Mouse (Mus musculus): ENCODE results near the gene Ulk4. TPM values are rescaled to one million over a fixed set of nuclear protein-coding genes. Genes with fewer than 3 reads are reported as not detected.
"Not testable (repeated sequence)": the region's sequence is repeated elsewhere in the genome, so short reads cannot be mapped to it uniquely, and the experiment has no call there.

The Ulk4 gene
- polyA plus RNA-seq, 1 experiment from 2014 or later = 149 TPM

DNA sequence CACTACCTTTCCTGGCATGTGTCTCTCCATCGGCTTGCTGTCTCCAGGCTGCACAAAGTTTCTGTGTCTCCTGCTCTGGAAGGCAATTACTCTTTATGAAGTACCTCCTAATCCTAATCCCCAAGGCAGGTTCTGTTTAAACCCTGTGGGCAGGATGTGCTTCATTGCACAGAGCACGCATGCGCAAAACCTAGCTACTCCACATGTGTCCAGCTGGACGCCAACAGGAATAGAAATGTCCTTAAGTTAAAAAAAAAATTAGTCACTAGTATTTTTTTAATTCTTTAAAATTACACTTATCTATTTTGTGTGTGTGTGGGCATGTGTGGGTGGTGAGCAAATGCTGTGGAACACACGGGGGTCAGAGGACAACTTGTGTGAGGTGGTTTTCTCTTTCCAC lies 358.8 kb downstream of the Ulk4 start:
- no peak overlapping the region for H3K4me3 ChIP-seq
- WGBS = 66% methylated on average over 5 of the region's 5 CpGs
- no peak overlapping the region for H3K4me2 ChIP-seq
- no peaks in the 10 kb centered on the region for H3K27me3 ChIP-seq
- no peak overlapping the region for H3K9ac ChIP-seq
- H3K36me3 ChIP-seq = no peaks in the 10 kb centered on the region
- peaks cover 19% of the 10 kb centered on the region for H3K4me1 ChIP-seq
- ATAC-seq (ENCODE audit: borderline replicate concordance, extremely low read depth, low FRiP score, low TSS enrichment) = no peak
- H3K27ac ChIP-seq = no peak overlapping the region
- H3K9me3 ChIP-seq = no peaks in the 10 kb centered on the region

DNA sequence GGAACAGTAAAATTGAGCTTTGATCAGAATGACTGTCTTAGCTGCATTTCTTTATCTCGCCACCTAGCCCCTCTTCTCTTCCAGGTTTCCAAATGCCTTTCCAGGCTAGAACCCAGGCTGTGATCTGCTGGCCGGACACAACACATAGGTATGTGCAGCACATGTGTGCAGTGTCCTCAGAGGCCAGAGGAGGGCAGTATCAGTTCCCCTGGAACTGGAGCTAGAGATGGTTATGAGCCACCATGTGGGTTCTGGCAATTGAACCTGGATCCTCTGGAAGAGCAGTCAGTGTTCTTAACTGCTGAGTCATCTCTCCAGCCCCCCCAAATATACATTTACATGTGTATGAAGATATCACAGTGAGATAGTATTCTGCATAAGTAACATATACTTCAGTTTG lies 359.4 kb downstream of the Ulk4 start:
- WGBS = 83% methylated on average over 2 of the region's 2 CpGs
- H3K9ac ChIP-seq; H3K4me3 ChIP-seq; H3K27me3 ChIP-seq; H3K27ac ChIP-seq; H3K36me3 ChIP-seq; H3K9me3 ChIP-seq; H3K4me2 ChIP-seq; ATAC-seq (ENCODE audit: borderline replicate concordance, extremely low read depth, low FRiP score, low TSS enrichment): not testable (repeated sequence)
- H3K4me1 ChIP-seq = peaks cover 19% of the 10 kb centered on the region

DNA sequence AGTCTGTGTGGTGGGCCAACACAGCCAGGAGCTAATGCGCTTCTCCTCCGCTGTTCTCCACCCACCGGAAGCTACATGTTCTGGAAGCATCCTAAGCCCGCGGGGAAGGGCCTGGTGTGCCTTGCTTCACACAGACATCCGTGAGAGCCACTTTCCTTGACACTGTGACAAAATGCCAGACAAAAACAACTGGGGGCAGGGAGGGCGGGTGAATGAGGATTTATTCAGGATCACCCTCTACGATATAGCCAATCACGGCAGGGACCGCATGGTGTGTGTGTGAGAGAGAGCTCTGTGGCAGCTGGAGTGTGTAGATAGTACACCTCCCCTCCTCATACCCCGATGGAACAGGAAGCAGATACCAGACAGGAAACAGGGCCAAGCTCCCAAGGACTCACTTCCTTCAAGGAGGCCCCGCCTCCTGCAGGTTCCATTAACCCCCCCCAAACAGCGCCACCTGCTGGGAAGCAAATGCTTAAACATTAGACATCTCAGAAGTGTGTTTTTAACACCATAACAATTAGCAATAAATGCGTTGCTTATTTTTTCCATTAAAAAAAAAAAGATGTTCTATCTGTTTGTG lies 362.0 kb downstream of the Ulk4 start:
- Histone ChIP-seq H3K4me2 (no peak overlapping the region), H3K27me3 (no peaks in the 10 kb centered on the region), H3K4me3 (no peak overlapping the region), H3K9ac (no peak overlapping the region), H3K4me1 (peaks cover 19% of the 10 kb centered on the region), H3K9me3 (no peaks in the 10 kb centered on the region), H3K27ac (peak overlapping the region; percentile 77), H3K36me3 (no peaks in the 10 kb centered on the region)
- WGBS = 69% methylated on average over 14 of the region's 14 CpGs
- ATAC-seq (ENCODE audit: borderline replicate concordance, extremely low read depth, low FRiP score, low TSS enrichment) = peak; percentile 68

DNA sequence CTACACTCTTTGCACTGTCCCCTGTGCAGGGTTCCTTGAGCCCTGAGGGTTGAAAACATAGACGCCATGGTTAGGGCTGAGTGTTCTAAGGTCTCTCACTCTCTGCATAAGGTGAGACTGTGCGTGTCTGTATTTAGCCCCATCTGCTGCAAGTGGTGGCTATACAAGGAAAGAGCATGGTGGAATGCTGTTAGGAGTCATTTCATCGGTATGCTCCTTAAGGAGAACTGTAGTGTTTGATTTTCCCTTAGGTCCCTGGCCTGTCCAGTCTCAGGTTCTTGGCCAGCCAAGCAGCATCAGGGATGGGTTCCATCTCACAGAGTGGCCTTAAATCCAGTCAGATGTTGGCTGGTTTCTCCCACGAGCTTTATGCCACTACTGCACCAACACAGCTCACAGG lies 362.6 kb downstream of the Ulk4 start:
- WGBS = 69% methylated on average over 4 of the region's 4 CpGs
- H3K9ac ChIP-seq = no peak overlapping the region
- H3K36me3 ChIP-seq = no peaks in the 10 kb centered on the region
- no peak overlapping the region for H3K4me2 ChIP-seq
- no peak for ATAC-seq (ENCODE audit: borderline replicate concordance, extremely low read depth, low FRiP score, low TSS enrichment)
- peak overlapping the region; percentile 77 for H3K27ac ChIP-seq
- H3K4me1 ChIP-seq = peaks cover 19% of the 10 kb centered on the region
- no peaks in the 10 kb centered on the region for H3K9me3 ChIP-seq
- H3K27me3 ChIP-seq = no peaks in the 10 kb centered on the region
- no peak overlapping the region for H3K4me3 ChIP-seq

DNA sequence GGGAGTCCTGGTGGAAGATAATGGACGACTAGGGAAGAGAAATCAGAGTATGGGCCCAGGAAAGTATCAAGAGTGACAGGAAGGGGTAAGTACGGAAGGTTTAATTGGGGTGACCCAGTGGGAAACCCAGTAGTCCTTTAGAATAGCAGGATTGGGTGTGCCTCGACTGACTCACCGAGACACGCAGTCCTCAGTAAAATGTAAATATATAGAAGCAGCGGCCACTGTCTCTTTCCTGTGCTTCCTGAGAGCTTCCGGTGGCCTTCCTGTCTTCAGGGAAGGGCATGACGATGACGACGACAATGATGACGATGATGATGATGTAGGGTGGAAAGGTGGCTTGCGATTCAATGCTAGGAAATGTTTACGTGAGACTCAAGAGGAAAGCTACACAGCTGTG lies 363.8 kb downstream of the Ulk4 start:
- H3K27ac ChIP-seq = no peak overlapping the region
- no peak for ATAC-seq (ENCODE audit: borderline replicate concordance, extremely low read depth, low FRiP score, low TSS enrichment)
- no peaks in the 10 kb centered on the region for H3K27me3 ChIP-seq
- no peak overlapping the region for H3K4me3 ChIP-seq
- no peaks in the 10 kb centered on the region for H3K36me3 ChIP-seq
- H3K4me2 ChIP-seq = no peak overlapping the region
- H3K9me3 ChIP-seq = no peaks in the 10 kb centered on the region
- H3K9ac ChIP-seq = no peak overlapping the region
- WGBS = 57% methylated on average over 13 of the region's 13 CpGs
- H3K4me1 ChIP-seq = peaks cover 12% of the 10 kb centered on the region; the same call in 1 of the 2 replicates

DNA sequence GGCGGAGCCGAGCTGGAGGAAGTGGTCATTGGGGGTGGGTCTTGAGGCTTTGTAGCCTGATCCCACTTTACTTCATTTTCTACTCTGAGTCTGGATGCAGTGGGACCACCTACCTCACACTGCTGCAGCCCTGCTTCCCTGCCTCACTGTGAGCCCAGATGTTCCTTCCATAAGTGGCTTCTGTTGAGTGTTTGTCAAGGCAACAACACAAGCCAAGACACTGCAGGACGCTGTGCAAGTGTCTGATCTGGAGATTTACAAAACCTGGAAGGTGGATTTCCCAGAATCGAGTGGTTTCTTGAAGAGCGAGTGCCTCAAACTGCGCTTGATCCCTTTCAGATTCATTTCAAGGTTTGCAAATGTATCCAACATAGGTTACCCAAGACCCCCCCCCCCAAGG lies 368.5 kb downstream of the Ulk4 start:
- Histone ChIP-seq H3K9ac (no peak overlapping the region), H3K27ac (no peak overlapping the region), H3K4me1 (0 out of 2 replicates have a peak, but pooled peaks cover 7% of the 10 kb centered on the region), H3K4me2 (no peak overlapping the region), H3K9me3 (no peaks in the 10 kb centered on the region), H3K4me3 (no peak overlapping the region), H3K27me3 (no peaks in the 10 kb centered on the region), H3K36me3 (no peaks in the 10 kb centered on the region)
- WGBS = 82% methylated on average over 6 of the region's 6 CpGs
- ATAC-seq (ENCODE audit: borderline replicate concordance, extremely low read depth, low FRiP score, low TSS enrichment) = no peak

Small RNAs within 50 kb of the gene (microRNA-seq; reads per million reads assigned to microRNA genes)
- not detected for gene Mir7090

Other genes with a start within 250 kb of the Ulk4 start
- 24.1 and 25.3 TPM in 2 replicates for gene Trak1, start 20.3 kb upstream of the Ulk4 start, polyA plus RNA-seq (2015; fragmentation: Nextera tagmentation; extraction: Ambion mirVana)
- 0.62 TPM in 1 of 2 replicates, not detected in the other for gene Cck, start 218.5 kb upstream of the Ulk4 start, polyA plus RNA-seq (2015; fragmentation: Nextera tagmentation; extraction: Ambion mirVana)